Mouse (Mus musculus) megakaryocyte-erythroid progenitor cell, adult 5-6 weeks (primary cell): ENCODE results near the gene Hps4. TPM values are rescaled to one million over a fixed set of nuclear protein-coding genes. Genes with fewer than 3 reads are reported as not detected.

Experiments
- ATAC-seq: replicated peaks from 2 replicates; pipeline ENCODE4 v1.8.0; 2016; ENCODE audit warnings: mild to moderate bottlenecking, inconsistent platforms; ENCODE audit not compliant: severe bottlenecking, poor library complexity, low FRiP score, low TSS enrichment
- total RNA-seq, 2 experiments: library from RNA; stranded (forward) in 1 of 2; stranded (reverse) in 1 of 2; fragments of 200-1000, 215-1000 nt in 1 of 2; fragments of >200 nt in 1 of 2; fragmentation: Nextera tagmentation in 1 of 2; gene quantifications; 2 replicates each; pipeline ENCODE4 v1.2.3; 2014 to 2017

Hps4 gene
- 18.6 and 41.1 TPM in 2 replicates for total RNA-seq (2014; fragmentation: Nextera tagmentation)
- total RNA-seq (2017) = 5.9 and 9.6 TPM in 2 replicates

DNA sequence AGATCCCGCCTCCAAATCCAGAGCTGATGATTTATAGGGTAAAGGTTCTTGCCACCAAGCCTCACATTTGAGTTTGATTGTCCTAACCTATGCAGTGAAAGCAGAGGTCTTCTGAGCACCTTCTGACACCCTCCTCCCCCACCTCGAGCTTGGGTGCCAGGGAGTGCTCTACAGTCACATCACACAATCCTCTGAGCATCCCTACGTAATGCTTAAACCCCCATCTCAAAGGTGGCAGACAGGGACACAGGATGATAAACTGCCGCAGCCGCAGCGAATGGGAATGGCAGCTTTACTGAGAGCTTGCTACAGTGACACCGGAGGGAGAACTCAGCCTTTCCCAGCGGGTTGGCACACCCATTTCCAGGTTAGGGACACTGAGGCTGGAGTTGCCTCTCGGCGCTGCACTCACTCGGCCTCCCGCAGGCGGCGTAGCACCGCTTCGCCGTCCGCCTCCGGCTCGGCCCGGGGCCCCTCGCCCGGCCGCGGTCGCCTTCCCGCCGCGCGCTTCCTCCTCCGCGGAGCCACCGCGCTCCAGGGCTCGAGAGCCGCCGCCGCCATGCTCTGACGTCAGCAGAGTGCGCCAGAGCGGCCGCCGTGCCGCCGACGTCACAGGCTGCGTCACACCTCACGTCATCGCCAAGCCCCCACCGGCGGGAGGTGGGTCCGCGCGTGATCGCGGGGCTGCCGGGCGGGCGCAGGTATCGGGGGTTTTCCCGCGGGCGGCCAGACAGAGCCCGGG, at the start of gene Hps4, which contains the start of gene Srrd:
TSS of gene Hps4 (plus strand) at position 621 of the 742 bp plus-strand sequence.
TSS of gene Srrd (minus strand) at position 578 of the 742 bp plus-strand sequence.
- peak; percentile 71 for ATAC-seq

DNA sequence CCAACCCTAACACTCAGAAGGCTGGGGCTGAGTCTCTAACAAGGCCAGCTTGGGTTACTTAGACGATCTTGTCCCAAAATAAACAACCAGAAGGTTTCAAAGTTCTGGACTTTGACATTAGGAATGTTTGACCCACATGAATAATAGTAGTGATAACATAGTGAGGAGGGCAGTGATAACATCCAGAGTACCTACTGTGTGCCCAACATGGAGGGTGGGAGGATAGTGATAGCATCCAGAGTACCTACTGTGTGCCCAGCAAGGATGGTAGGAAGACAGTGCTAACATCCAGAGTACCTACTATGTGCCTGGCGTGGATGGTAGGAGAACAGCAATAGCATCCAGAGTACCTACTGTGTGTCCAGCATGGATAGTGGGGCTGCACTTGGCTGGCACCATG, 49.1 kb upstream of the Hps4 start:
- ATAC-seq = no peak

DNA sequence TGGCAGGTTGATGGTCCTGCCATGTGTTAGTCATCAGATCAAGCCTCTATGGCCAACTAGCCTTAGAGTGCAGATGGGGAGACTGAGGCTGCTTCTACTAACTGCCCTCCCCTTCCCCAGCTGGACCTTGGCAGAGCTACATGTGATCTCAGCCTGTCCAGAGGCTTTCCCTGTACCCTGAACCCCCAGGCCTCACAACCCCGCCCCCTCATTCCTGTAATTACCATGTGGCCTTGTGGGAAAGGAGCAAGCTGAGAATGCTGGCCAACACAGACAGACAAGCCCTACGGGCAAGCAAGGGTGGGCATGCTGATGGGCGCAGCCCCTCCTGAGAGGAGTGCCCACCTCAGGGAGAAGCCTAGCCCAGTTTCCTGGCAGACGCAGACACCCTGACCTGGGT, 48.2 kb upstream of the Hps4 start:
- no peak for ATAC-seq

DNA sequence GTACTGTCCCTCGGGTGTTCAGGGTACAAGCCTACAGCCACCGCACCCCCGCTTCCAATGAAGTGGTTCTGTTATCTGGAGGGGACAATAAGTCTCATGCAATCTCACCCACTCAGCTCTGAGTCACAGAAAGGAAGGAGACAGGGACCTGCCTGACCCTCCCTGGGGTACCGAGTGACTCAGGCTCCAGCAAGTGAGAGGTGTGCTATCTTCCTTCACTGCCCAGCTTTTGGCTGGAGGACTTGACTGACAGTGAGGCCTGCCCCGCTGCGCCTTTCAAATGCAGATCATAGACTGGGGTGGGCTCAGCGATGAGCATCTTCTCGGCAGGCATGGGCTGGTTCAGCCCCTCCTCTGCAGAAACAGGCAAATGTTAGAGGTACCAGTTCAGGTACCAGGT, 47.7 kb upstream of the Hps4 start:
- ATAC-seq = 0 out of 2 replicates have a peak, but pooled peaks have one; percentile 5

DNA sequence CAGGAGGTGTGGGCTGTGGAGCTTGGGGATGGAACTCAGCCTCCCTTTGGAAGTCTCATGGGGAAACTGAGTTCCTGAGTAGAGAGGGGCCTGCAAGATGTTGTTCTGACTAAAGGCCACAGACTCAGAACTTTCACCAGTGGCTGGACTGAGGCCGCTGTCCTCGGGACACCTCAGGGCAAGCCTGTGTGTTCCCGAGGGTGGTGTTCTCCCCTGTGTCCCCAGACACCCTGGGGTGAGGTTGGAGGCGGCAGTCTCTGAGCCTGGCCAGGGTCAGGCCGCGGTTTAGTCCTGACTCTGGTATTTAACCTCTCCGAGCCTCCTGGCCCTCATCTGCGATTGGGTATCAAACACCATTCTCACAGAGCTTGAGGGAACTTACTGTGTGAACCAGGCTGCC, 47.3 kb upstream of the Hps4 start:
- ATAC-seq = no peak

DNA sequence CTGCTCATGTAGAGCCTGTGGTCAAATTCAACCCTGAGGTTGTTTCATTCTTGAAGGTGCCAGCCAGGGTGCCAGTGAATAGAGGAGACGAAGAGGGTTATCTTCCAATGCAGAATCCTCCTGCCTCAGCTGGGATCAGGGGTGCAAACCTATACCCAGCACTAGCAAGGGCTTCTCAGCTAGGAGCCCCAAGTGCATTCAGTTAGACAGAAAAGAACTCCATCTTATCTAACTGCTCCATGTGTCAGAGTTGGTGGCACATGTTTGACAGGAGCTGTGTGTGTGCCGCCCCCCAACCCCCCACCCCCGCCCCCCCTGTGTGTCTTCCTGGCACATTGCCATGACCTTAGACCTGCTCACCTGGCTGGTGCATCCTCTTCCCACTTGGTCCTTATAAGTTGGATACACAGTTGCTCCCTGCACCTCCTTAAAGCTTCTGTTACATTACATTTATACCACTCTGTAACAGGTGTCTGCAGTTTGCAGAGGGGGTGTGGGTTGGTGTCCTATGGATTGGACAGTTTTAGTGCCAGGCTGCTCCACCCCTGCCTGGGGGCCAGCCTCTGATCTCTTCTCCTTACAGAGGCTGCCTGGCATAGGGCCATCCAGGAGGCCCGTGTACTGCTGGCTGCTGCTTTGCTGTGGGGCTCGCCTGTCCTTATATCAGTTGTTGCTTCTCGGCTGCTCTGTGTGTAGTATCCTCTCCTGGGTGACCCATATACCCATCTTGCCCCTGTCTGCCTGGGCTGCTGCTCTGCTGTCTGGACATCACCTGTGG, 46.3 kb upstream of the Hps4 start:
- ATAC-seq = peak; percentile 76

DNA sequence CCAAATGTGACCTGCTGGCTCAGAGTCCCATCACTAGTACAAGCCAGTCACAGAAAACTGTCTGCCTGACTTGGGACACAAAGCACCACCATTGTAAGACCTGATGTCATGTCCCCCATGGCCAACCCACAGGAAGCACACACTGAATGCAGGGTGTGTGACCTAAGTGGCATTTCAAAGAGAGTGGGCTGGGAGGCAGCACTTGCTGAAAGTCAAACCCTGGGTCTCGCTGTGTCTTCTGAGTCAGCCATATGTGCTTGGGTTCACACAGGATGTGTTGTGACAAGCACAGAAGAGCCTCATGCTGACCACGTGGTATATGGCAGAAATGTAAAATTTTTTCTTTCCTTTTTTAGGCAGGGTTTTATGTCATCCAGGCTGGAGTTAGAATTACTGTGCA, 45.6 kb upstream of the Hps4 start:
- ATAC-seq = no peak

DNA sequence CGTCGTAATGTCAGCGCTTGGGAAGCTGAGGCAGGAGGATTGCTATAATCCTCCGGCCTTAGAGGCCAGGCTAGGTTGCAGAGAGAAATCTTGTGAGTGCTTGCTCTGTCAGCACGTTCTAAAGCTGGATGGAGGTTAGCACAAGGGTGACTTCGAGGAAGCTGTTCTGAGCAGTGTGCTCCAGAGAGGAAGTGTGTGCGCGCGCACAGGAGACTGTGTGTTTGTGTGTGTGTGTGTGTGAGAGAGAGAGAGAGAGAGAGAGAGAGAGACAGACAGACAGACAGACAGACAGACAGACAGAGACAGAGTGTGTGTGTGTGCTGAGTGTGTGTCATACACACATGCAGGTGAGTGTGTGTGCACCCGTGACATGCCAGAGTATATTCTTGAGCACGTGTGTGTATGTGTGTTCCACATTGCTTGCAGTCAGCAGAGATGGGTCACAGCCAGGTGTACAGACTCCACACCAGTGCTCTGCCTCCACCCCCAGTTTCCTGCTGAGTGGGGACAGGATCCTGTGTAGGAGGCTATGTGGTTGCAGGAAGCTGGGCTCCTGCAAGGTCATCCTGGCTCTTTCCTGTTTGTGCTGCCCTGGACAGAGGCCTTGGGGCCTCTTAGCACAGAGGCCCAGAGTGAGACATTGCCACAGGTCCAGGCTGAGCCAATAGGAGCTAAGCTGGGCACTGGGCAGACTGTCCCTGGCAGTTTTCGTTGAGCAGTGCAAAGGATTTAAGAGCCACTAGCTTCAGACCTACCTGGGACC, 44.5 kb upstream of the Hps4 start:
- no peak for ATAC-seq

DNA sequence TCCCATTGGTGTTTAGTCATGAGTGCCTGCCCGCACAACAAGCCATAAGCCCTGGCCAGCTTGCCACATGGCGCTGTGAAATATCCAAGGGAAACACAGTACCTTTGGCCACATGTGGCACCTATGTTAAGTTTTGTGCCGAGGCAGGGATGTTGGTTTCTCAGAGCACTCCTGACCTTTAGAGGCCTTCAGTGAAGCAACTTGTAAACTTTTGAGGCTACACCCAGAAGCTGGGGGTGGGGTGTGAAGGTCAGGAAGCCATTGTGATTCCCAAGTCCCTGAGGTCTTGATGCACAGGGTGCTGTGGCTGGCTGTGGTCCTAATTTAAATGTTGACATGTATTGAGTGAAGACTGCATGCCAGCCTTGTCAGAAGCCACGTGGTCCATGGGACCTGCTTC, 43.5 kb upstream of the Hps4 start:
- no peak for ATAC-seq

DNA sequence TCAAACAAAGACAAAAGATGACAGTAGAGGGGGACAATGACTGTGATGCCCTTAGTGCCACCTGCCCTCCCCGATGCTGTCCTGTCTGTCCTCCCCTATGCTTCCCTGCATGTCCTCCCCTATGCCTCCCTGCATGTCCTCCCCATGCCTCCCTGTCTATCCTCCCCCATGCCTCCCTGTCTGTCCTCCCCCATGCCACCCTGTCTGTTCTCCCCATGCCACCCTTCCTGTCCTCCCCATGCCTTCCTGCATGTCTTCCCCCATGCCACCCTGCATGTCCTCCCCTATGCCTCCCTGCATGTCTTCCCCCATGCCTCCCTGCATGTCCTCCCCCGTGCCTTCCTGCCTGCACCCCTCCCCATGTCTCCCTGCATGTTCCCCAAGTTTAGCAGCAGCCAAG, 42.8 kb upstream of the Hps4 start:
- ATAC-seq = no peak

DNA sequence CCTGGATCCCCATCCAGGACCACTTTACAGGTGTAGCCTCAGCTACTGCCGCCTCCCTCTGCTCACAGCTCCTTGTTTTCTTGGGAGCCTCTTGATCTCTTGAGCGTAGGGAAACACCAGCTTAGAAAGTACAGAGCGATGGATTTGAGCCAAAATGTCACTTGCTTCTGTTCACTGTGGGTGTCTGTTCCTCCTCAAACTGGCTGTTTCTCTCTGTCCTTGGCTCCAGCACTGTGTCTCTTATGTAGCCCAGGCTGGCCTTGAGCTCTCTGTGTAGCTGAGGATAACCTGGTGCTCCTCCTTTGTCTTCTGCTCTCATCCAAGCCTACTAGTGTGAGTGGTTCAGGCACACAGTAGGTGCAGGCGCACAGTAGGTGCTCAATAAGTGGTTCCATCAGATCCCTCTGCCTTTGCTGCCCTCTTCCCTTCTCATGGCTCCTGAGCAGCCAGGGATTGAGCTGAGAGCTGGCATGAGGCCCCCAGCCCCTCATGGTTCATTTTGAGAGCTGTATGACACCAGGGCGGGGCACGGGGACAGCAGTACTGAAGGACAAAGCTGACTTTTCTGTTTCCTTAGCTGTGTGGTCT, 42.1 kb upstream of the Hps4 start:
- ATAC-seq = no peak

DNA sequence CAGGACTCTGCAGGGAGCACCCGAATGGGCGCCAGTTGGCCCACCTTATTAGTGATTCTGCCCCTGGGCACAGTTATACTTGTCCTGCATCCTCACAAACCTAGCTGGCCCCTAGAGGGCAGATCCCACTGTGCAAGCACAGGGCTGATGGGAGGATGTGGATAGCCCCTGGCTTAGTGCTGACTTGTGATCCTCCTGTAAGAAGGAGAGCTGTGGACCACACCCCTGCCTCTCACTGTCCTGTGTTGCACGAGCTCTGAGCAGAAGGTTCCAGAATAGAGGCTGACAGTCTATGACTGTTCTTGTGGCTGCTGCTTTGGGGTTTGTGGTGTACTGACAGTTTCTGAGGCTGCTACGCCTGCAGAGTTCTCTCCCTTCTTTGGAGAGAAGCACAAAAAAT, 41.2 kb upstream of the Hps4 start:
- ATAC-seq = no peak

DNA sequence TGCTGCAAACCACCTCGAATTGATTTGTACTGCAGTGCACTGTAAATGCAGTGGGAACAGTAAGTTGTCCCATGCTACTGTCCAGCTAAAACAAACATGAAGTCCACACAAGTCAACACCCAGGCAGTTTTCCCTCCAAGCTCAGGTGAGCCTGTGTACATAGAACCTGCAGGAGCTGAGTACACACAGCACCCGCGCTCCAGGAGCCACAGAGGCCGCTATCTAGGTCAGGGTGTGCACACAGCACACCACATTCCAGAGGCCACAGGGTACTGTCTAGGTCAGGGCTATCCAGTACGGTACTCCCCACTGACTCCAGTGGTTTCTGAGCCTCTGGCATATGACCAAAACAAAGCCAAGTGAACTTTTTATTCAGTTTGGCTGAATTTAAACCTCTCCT, 40.6 kb upstream of the Hps4 start:
- no peak for ATAC-seq

DNA sequence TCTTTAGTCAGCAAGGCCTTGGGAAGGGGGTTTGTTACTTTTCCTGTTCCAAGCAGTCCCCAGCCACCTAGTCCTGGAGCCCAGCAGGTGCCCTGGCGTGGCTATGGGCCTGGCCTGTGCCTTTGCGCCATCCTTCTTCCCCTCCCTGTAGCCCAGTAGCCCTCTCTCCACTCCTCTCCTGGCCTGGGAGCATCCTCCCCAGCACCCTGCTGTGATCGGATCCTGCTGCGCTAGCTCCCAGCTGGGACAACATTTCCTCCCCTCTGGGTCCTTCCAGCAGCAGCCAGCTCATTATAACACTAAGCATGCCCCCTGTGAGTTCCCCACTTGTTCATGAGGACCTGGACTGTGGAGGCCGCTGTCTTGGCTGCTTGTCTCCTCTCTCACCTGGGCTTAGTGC, 37.0 kb upstream of the Hps4 start:
- no peak for ATAC-seq

DNA sequence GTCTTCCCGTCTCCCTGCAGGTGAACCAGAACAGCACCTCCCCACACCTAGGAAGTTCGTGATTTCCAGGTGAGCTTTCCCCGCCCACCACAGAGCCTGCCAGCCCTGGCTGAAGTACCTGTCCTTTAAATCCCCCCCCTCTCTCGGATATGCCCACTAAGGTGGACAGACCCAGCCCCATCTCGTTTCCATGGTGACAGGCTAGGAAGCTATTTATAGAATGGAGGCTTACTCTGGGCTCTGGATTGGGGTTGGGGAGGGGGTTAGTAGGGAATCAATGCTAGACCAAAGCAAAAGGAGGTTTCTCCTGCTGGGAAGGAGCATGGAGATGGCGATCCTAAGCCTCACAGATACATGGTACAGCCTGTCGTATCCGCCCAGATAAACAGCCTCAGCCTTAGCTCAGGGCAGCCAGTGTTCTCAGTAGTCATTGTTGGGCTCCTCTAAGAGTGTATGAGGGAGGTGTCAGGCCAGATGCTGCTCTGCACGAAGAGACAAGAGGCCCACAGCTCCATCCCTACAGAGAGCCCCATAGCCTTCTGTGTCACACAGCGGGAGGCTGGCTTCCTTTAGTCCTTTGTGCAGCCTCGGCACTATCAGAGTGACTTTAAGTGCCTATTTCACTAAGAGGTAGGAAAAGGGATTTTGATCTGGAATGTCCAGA, 29.5 kb upstream of the Hps4 start:
- ATAC-seq = no peak

DNA sequence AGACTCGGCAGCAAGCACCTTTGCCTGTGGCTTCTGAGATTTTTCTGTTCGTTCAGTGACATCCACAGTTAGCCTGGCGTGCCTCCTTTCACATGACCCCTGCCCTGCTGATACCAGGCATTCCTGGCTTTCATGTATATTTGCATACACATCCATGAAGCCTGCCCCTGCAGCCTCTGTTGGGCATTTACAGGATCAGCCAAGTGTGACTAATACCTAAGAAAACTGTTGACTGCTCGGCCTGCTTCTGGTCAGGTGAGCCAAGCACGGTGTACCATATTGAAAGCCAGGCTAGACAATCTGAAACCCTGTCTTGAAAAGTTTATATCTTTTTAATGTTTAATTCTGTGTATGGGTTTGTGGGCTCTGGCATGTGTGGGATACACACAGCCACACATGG, 26.4 kb upstream of the Hps4 start:
- ATAC-seq = no peak

DNA sequence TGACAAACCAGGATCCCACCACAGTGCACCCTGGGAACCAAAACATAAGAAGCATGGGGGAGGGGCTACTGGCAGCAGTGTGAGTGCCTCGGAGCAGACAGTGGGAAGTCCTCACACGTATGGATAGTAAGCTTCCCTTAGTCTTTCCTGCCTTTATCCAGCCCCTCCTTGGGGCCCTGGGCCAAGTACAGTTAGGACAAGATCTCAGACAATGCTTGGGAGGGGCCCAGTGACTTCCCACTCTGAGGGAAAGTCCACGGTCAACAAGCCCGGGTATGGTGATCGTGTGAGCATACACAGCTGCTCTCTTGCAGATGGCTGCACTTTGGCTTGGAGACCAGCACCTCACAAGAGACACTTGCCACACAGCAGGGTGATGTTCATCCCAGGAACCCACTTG, 25.6 kb upstream of the Hps4 start:
- ATAC-seq = peak; percentile 18; the same call in 1 of the 2 replicates

DNA sequence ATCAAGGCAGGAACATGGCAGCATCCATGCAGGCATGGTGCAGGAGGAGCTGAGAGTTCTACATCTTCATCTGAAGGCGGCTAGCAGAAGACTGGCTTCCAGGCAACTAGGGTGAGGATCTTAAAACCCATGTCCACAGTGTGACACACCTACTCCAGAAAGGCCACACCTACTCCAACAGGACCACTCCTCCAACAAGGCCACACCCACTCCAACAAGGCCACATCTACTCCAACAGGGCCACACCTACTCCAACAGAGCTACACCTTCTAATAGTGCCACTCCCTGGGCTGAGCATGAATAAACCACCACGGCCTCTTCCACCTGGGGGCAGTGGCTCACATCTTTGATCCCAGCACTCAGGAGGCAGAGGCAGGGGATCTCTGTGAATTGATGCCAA, 23.5 kb upstream of the Hps4 start:
- ATAC-seq = peak; percentile 49; the same call in 1 of the 2 replicates

DNA sequence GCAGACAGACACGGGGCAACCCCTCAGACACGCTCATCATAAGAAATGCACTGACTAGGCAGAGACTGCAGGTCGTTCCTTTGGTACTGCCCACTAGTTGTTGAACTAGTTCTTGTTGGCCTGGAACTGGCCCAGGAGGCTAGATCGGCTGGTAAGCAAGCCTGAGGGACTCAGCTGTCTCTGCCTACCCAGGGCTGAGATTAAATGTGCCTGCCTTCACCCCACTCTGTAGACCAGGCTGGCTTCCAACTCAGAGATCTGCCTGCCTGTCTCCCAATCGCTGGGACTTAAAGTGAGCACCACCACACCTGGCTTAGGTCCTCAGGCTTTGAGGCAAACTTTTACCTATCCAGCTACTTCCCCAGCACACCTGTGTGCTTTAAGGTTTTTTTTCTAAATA, 22.5 kb upstream of the Hps4 start:
- no peak for ATAC-seq
